Comparison of ENCODE assay signal across 26 mouse cellular contexts in genomic region chr13:85398834-85399233, GRCm38 (mm10).
DNase-seq lines count a peak whose midpoint lies in the region; TF ChIP-seq lines count a peak whose summit lies in the region.
"Had no signal": no experiment of that assay in that cellular context is flagged by ENCODE, and none has a peak within 500 bp of the region (broad histone marks: within the 10 kb centered on the region; RNA-seq: fewer than 3 reads in every experiment).

No protein-coding gene starts in this region.

- no peak for TF ChIP-seq POLR2A in lung, adult 2 months (IDR thresholded peaks at IDR 0.05; ENCODE audit: borderline replicate concordance, extremely low read depth, low read depth, low read length)

- H3K4me3 ChIP-seq in lung, adult 2 months (replicated peaks; ENCODE audit: extremely low read depth, low read depth, low read length) = no peak overlapping the region
- H3K4me3 ChIP-seq: erythroblast, embryonic 14.5 days; forebrain, embryonic 12.5 days; limb, embryonic 10.5 days; limb, embryonic 15.5 days; midbrain, embryonic 12.5 days; stomach, embryonic 15.5 days had no signal

- TF ChIP-seq CTCF in lung, adult 2 months (IDR thresholded peaks at IDR 0.05; ENCODE audit: insufficient read depth, low read length) = no peak

- 47% methylated on average over 5 of the region's 5 CpGs for WGBS in lung, adult 2 months

- no peaks in the 10 kb centered on the region for H3K4me1 ChIP-seq in lung, adult 2 months (ENCODE audit: control insufficient read depth, insufficient read depth, low read length)
- H3K4me1 ChIP-seq: forebrain, embryonic 12.5 days; limb, embryonic 10.5 days; limb, embryonic 15.5 days; midbrain, embryonic 12.5 days; stomach, embryonic 15.5 days had no signal

- DNase-seq in urinary bladder, postnatal 14 days (ENCODE audit: low spot score) = peak; percentile 3
- no peak for DNase-seq in urinary bladder, postnatal 36 days (ENCODE audit: low spot score in 2 of 2)
- peak; percentile 39 for DNase-seq in Muller cell, postnatal 12 days (ENCODE audit: inconsistent ontology term)
- DNase-seq in induced T-regulatory cell, adult 2 months (ENCODE audit: low read depth) = peak; percentile 22
- peak; percentile 3 to 9 for DNase-seq in natural killer cell, adult 2 months (ENCODE audit: low spot score in 2 of 2)
- no peak for DNase-seq in lung, adult 2 months
- no peak for DNase-seq in cerebellum, adult 18-20 months
- no peak for DNase-seq in cerebellum, adult 11 months
- DNase-seq: adrenal gland, postnatal 25 days; cerebellum, adult 8-10 months; cerebellum, postnatal 36 days; gastrocnemius, postnatal 10 days; heart, postnatal 14 days; kidney, adult 8-10 months; kidney, postnatal 10 days; layer of hippocampus, adult 9-11 months; lung, embryonic 14.5 days; lung, postnatal 14 days; retina, postnatal 1 day; right cerebral cortex, postnatal 25 days had no signal

Comparison
In these comparisons a context has a peak if more than half of its experiments do, and no peak if none do; other contexts are left out.
1. DNase-seq: peak in urinary bladder, postnatal 14 days (single experiment), Muller cell, postnatal 12 days (single experiment), induced T-regulatory cell, adult 2 months (single experiment) and natural killer cell, adult 2 months (2 of 2); none in urinary bladder, postnatal 36 days (0 of 2), lung, adult 2 months (single experiment), cerebellum, adult 18-20 months (0 of 2) and cerebellum, adult 11 months (single experiment).